Mouse (Mus musculus): ENCODE measurements around the gene Phactr3.

DNA sequence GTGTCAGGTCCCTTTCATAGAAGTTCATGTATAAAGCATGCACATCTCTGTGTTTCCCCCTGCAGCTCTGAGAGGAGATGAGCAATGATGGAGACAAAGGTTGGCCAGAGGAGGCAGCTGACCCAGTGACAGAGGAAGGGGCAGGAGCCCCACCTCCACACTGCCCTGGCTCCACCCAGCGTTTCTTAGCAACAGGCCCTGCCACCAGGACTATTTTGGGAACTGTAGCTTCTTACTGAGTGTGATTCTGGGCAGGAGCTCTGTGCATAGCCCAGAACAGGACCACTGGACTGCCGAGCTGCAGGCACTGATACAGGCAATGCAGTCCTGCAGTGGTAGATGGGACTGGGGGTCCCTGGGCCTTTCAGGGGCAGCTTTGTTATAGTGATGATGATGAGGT, 146.7 kb downstream of the Phactr3 start:
- no peak for TF ChIP-seq CTCF (IDR thresholded peaks at IDR 0.05)
- TF ChIP-seq EP300 (IDR thresholded peaks at IDR 0.05; ENCODE audit: insufficient read depth, low read depth, low read length): no peak

All from heart, adult 2 months (tissue).